Mouse (Mus musculus): ENCODE measurements at regions not wholly inside any gene's neighbourhood (a gene's known extent, or its start where the extent isn't known, plus 50 kb on each side); places are given as distances from the start of the nearest gene placed in this dataset.

DNA sequence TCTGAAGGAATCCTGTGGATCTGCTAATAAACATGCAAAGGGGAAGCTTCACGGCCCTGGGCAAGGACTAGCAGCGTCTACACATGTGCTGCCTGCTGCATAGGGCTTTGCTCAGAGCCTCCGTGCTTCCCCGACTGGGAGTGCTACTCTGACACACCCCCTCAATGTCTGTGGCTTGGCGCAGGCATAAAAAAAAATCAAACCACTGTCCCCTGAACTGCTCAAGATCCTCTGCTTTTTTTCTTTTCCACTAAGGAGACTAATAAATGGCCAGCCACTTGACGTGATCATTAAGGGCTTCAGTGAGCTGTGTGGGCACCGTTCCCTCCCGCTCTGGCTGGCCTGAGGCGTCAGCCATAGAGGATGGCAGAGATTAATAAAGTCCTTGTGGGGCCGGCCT is 94.8 kb downstream of the Mn1 start:
- H3K9ac ChIP-seq (ENCODE audit: low read depth, low read length) = no peak overlapping the region
- ATAC-seq (replicated peaks; ENCODE audit: low FRiP score, low read depth) = no peak
- peaks cover 21% of the 10 kb centered on the region; the same call in 1 of the 2 replicates for H3K27me3 ChIP-seq (ENCODE audit: insufficient read depth, low read length)
- no peak overlapping the region for H3K4me2 ChIP-seq (ENCODE audit: low read length)
- H3K36me3 ChIP-seq (ENCODE audit: insufficient read depth, low read length) = no peaks in the 10 kb centered on the region
- H3K4me3 ChIP-seq (replicated peaks; ENCODE audit: low read depth, low read length) = no peak overlapping the region
- H3K27ac ChIP-seq = no peak overlapping the region
- peaks cover 13% of the 10 kb centered on the region; the same call in 1 of the 2 replicates for H3K4me1 ChIP-seq (replicated peaks; ENCODE audit: insufficient read depth, low read length)
- 15% methylated on average over 10 of the region's 10 CpGs for WGBS
- no peaks in the 10 kb centered on the region for H3K9me3 ChIP-seq (replicated peaks; ENCODE audit: low read length)
- no peak for DNase-seq (ENCODE audit: low spot score)
- TF ChIP-seq CTCF (IDR thresholded peaks at IDR 0.05; ENCODE audit: low read depth) = no peak

GRCm38 (mm10) chr5:111513976-111514375 is 96.8 kb downstream of the Mn1 start:
- TF ChIP-seq CTCF (IDR thresholded peaks at IDR 0.05; ENCODE audit: low read depth) = no peak
- Histone ChIP-seq H3K27ac (no peak overlapping the region), H3K36me3 (ENCODE audit: insufficient read depth, low read length) (no peaks in the 10 kb centered on the region), H3K9me3 (replicated peaks; ENCODE audit: low read length) (no peaks in the 10 kb centered on the region), H3K4me2 (ENCODE audit: low read length) (no peak overlapping the region), H3K4me3 (replicated peaks; ENCODE audit: low read depth, low read length) (no peak overlapping the region), H3K27me3 (ENCODE audit: insufficient read depth, low read length) (peaks cover 13% of the 10 kb centered on the region; the same call in 1 of the 2 replicates), H3K4me1 (replicated peaks; ENCODE audit: insufficient read depth, low read length) (0 out of 2 replicates have a peak, but pooled peaks cover 5% of the 10 kb centered on the region), H3K9ac (ENCODE audit: low read depth, low read length) (no peak overlapping the region)
- WGBS = 76% methylated on average over 6 of the region's 6 CpGs
- no peak for DNase-seq (ENCODE audit: low spot score)
- ATAC-seq (replicated peaks; ENCODE audit: low FRiP score, low read depth) = no peak

DNA sequence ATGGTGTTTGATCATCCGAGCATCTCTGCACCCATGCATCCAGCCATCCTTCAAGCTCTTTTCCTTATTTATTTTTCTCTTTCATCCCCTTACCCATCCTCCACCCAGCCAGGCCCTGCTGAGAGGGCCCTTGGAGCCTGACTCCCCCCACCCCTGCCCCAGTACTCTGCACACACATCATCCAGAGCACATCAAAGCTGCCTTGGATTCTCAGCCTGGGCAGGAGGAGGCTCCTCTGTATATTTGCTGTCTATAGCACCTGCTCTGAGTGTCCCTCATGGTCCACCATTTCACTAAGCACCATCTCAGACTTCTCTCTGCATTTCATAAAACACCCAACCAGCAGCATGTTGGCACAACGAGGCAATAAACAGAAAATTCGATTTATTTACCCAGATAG is 101.9 kb downstream of the Mn1 start:
- H3K9ac ChIP-seq (ENCODE audit: low read depth, low read length) = no peak overlapping the region
- whole genome bisulfite sequencing = 71% methylated on average over 3 of the region's 3 CpGs
- no peak overlapping the region for H3K4me2 ChIP-seq (ENCODE audit: low read length)
- no peaks in the 10 kb centered on the region for H3K36me3 ChIP-seq (ENCODE audit: insufficient read depth, low read length)
- ATAC-seq (replicated peaks; ENCODE audit: low FRiP score, low read depth) = no peak
- H3K4me3 ChIP-seq (replicated peaks; ENCODE audit: low read depth, low read length) = no peak overlapping the region
- no peaks in the 10 kb centered on the region for H3K4me1 ChIP-seq (replicated peaks; ENCODE audit: insufficient read depth, low read length)
- H3K27ac ChIP-seq = no peak overlapping the region
- H3K9me3 ChIP-seq (replicated peaks; ENCODE audit: low read length) = no peaks in the 10 kb centered on the region
- no peak for TF ChIP-seq CTCF (IDR thresholded peaks at IDR 0.05; ENCODE audit: low read depth)
- H3K27me3 ChIP-seq (ENCODE audit: insufficient read depth, low read length) = no peaks in the 10 kb centered on the region
- DNase-seq (ENCODE audit: low spot score) = no peak

- Histone ChIP-seq H3K4me3 (replicated peaks; ENCODE audit: low read depth, low read length) (no peak overlapping the region), H3K9ac (ENCODE audit: low read depth, low read length) (no peak overlapping the region), H3K27ac (no peak overlapping the region), H3K36me3 (ENCODE audit: insufficient read depth, low read length) (no peaks in the 10 kb centered on the region), H3K27me3 (ENCODE audit: insufficient read depth, low read length) (no peaks in the 10 kb centered on the region), H3K9me3 (replicated peaks; ENCODE audit: low read length) (no peaks in the 10 kb centered on the region), H3K4me2 (ENCODE audit: low read length) (no peak overlapping the region), H3K4me1 (replicated peaks; ENCODE audit: insufficient read depth, low read length) (no peaks in the 10 kb centered on the region)
- 28% methylated on average over 7 of the region's 7 CpGs for WGBS
- DNase-seq (ENCODE audit: low spot score) (peak; percentile 26), ATAC-seq (replicated peaks; ENCODE audit: low FRiP score, low read depth) (no peak)
- TF ChIP-seq CTCF (IDR thresholded peaks at IDR 0.05; ENCODE audit: low read depth) = no peak
Measured at GRCm38 (mm10) chr5:111519500-111520041, 102.4 kb downstream of the Mn1 start.

- Histone ChIP-seq H3K4me2 (ENCODE audit: low read length) (no peak overlapping the region), H3K27me3 (ENCODE audit: insufficient read depth, low read length) (no peaks in the 10 kb centered on the region), H3K9ac (ENCODE audit: low read depth, low read length) (no peak overlapping the region), H3K36me3 (ENCODE audit: insufficient read depth, low read length) (no peaks in the 10 kb centered on the region), H3K9me3 (replicated peaks; ENCODE audit: low read length) (no peaks in the 10 kb centered on the region), H3K27ac (no peak overlapping the region), H3K4me1 (replicated peaks; ENCODE audit: insufficient read depth, low read length) (no peaks in the 10 kb centered on the region), H3K4me3 (replicated peaks; ENCODE audit: low read depth, low read length) (no peak overlapping the region)
- no peak for TF ChIP-seq CTCF (IDR thresholded peaks at IDR 0.05; ENCODE audit: low read depth)
- no peak for ATAC-seq (replicated peaks; ENCODE audit: low FRiP score, low read depth)
- WGBS = 66% methylated on average over 2 of the region's 2 CpGs
- no peak for DNase-seq (ENCODE audit: low spot score)
Measured at GRCm38 (mm10) chr5:111521866-111522265, 104.7 kb downstream of the Mn1 start.

DNA sequence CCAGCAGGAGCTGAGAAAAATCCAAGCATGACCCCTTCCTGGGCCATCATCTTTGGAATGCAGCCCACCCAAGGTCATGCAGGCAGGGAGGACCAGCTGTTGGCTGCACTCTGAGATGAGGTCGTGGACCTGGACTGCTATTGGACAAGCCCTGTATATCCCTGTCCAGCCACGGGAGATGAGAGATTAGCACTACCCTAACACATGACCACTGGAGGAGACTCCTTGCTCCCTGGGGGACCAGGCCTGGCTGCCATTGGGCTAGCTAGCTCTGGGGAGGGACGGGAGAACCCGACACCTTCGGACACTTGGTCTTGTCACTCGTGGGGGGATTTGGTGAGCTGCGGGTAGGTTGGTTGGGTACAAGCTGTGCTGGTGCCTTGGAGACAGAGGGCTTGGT is 105.4 kb downstream of the Mn1 start:
- no peaks in the 10 kb centered on the region for H3K4me1 ChIP-seq (replicated peaks; ENCODE audit: insufficient read depth, low read length)
- H3K4me3 ChIP-seq (replicated peaks; ENCODE audit: low read depth, low read length) = no peak overlapping the region
- no peak overlapping the region for H3K4me2 ChIP-seq (ENCODE audit: low read length)
- no peaks in the 10 kb centered on the region for H3K27me3 ChIP-seq (ENCODE audit: insufficient read depth, low read length)
- no peaks in the 10 kb centered on the region for H3K9me3 ChIP-seq (replicated peaks; ENCODE audit: low read length)
- WGBS = 36% methylated on average over 7 of the region's 7 CpGs
- 0 out of 2 replicates have a peak, but pooled peaks have one; percentile 40 for ATAC-seq (replicated peaks; ENCODE audit: low FRiP score, low read depth)
- DNase-seq (ENCODE audit: low spot score) = no peak
- H3K27ac ChIP-seq = no peak overlapping the region
- no peak for TF ChIP-seq CTCF (IDR thresholded peaks at IDR 0.05; ENCODE audit: low read depth)
- H3K36me3 ChIP-seq (ENCODE audit: insufficient read depth, low read length) = no peaks in the 10 kb centered on the region
- no peak overlapping the region for H3K9ac ChIP-seq (ENCODE audit: low read depth, low read length)

DNA sequence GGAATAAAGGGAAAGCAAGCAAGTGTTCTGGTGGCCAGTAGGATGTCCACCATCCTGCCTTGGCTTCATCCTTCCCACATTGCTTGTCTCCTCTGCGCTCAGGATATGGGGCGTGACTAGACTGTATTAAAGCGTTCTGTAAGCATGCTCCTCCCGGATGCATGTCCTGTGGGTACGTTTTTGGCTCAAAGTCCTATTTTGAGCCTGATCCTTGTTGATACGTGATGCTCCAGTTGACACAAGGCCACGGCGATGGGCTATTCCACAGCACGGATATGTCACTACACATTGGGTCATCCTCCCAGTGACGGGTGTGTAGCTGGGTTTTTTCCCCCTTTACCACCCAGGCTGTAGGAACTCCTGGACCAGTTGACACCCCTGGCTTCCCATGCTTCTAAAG is 110.6 kb downstream of the Mn1 start:
- TF ChIP-seq CTCF (IDR thresholded peaks at IDR 0.05; ENCODE audit: low read depth) = no peak
- 72% methylated on average over 10 of the region's 10 CpGs for WGBS
- DNase-seq (ENCODE audit: low spot score) = no peak

More for the DNA sequence above, 110.6 kb downstream of the Mn1 start:
- ATAC-seq (replicated peaks; ENCODE audit: low FRiP score, low read depth) = no peak
- Histone ChIP-seq H3K27ac (no peak overlapping the region), H3K9ac (ENCODE audit: low read depth, low read length) (no peak overlapping the region), H3K4me2 (ENCODE audit: low read length) (no peak overlapping the region), H3K9me3 (replicated peaks; ENCODE audit: low read length) (no peaks in the 10 kb centered on the region), H3K36me3 (ENCODE audit: insufficient read depth, low read length) (no peaks in the 10 kb centered on the region), H3K4me3 (replicated peaks; ENCODE audit: low read depth, low read length) (no peak overlapping the region), H3K4me1 (replicated peaks; ENCODE audit: insufficient read depth, low read length) (peaks cover 12% of the 10 kb centered on the region; the same call in 1 of the 2 replicates), H3K27me3 (ENCODE audit: insufficient read depth, low read length) (peaks cover 9% of the 10 kb centered on the region; the same call in 1 of the 2 replicates)
